Mouse (Mus musculus) left cerebral cortex, postnatal 25 days (tissue): Measurements from ENCODE around the gene Gm17334. TPM values are rescaled to one million over a fixed set of nuclear protein-coding genes. Genes with fewer than 3 reads are reported as not detected.
"Not testable (repeated sequence)": the region's sequence is repeated elsewhere in the genome, so short reads cannot be mapped to it uniquely, and the experiment has no call there.

Experiments used
- DNase-seq, 2 experiments: peaks; one replicate each; pipeline ENCODE4 v3.0.0; 2022; ENCODE audit warnings: low spot score in 2 of 2, mixed read lengths in 1 of 2
- intact Hi-C: fragments of 180-260 bp; cut with DNase I; formaldehyde crosslinking; loops from one replicate; pipeline ENCODE4 v1.15.1; 2025
- total RNA-seq, 2 experiments: library from RNA; stranded (reverse); gene quantifications; 2 replicates each; pipeline ENCODE4 v1.2.3; 2021

The Gm17334 gene
- total RNA-seq, 2 experiments from 2014 or later = 0.96 TPM; not detected in 1

DNA sequence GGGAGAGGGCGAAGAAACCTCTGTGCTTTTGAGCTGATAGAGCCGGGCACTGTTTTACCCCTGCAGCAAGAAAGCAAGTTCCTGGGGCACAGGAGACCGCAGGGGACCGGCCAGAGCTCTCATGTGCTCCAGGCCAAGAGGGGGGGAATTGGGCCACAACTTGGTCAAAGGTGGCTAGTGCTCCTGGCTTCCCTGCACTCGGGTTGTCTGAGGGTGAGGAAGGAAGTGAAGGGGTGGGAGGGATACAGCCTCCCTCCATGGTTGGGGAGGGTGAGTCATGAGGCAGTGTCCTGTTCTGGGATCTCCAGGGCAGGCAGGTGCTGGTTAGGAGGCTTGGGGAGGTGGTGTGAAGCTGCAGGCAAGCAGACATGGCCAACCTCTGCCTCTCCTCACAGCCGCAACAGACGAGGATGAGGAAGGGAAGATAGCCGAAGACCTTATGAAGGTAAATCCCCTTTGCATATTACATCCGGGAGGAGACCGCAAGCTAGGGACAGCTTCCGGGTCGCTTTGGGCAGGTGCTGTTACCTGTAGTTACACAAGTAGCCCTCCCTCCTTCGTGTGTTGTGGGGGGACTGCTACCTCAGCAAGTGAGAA is 1.8 kb upstream of the Gm17334 start:
- DNase-seq = no peak
- intact Hi-C loops = no loop called here

DNA sequence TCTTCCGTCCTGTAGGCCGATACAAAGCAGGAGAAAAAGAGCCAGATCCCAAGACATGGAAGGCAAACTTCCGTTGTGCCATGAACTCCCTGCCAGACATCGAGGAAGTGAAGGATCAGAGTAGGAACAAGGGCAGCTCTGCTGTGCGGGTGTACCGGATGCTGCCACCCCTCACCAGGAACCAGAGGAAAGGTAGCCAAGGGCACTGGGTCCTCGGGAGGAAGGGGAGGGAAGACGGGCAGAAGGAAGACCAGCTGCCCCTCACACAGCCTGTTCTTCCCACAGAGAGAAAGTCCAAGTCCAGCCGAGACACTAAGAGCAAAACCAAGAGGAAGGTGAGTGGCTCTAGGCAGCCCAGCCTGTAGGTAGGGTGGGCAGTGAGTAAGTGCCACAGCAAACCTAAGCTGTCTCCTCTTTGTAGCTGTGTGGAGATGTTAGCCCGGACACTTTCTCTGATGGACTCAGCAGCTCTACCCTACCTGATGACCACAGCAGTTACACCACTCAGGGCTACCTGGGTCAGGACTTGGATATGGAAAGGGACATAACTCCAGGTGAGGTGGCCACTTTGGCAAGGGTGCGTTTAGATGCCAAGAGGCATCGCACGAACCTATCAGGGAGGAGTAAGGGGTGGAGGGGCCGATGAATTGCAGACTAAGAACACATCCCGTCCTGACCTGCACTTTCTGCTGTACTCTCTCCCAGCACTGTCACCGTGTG is 814 bp upstream of the Gm17334 start:
- intact Hi-C loops = no loop called here
- no peak for DNase-seq

DNA sequence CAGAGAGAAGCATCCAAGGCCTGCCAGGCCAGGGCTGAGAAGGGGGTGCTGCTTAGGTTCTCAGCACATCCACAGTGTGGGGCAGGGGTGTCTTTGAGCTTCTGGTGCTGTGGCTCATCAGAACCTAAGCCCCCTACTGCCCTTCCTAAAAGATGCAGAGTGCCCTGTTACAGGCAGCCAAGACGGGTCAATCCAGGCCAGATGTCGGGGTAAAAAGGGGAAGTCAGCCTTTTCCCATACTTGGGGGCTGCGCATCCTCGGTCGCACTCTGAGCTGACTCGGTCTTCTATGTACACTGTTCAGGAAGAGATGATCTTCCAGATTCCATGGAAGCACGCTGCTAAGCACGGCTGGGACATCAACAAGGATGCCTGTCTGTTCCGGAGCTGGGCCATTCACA is 451 bp downstream of the Gm17334 start:
- intact Hi-C loops = no loop called here
- DNase-seq = no peak

DNA sequence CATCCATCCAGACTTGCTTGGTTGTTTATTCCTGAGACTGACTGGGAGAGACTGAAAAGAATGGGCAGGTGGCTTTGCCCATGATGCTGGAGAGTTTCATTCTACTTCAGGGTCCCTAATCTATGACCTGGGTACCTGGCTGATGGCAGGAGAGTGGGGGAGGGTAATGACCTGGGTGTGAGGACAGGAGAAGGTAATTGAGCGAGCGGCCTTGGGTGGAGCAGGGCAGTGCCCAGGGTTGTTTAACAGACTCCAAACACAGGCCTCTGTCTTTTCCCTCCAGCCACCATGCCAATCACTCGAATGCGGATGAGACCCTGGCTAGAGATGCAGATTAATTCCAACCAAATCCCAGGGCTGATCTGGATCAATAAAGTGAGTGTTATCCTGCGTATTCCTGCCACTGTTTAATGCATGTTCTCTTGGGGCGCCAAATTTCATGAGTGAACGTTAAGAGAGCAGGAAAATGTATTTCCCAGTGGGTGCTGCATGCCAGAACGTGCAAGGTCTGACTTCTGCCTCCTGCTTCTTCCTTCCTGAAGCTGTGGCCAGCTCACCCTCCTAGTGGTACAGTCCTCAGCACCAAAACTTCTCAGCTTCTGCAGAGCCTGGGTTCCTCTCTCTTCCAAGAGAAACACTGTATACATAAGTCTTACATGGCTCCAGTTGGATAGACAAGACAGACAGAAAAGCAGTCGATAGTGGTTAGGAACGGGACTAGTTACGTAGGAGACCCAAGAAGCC is 1.8 kb downstream of the Gm17334 start:
- intact Hi-C loops = no loop called here
- DNase-seq = no peak

DNA sequence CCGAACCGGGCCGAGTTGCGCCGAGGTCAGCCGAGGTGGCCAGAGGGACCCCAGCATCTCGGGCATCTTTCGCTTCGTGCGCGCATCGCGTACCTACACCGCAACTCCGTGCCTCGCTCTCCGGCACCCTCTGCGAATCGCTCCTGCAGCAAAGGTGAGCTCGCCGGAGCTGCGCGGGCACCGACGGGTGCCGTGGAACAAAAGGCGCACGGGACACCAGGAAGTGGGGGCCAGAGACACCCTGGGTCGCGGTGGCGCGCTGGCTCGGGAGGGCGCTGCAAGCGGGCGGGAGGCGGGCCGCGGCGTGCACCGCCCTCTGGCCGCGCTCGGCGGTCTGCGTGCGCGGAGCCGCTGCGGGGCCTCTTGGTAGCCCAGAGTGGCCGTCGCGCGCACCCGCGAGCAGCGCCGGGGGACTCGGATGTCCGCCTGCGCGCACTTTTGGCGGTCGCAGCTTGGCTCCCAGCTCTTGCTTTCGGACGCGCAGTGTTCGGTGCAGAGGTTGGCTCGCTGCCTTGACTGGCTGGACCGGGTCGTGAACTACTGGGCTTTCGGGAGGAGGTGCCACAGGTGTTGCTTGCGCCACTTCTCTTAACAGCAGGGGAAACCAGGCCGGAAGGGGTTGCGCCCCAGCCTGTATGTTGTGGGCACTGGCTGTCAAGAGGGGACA is 2.7 kb downstream of the Gm17334 start:
- intact Hi-C loops = no loop called here
- DNase-seq = peak; percentile 56 to 67

DNA sequence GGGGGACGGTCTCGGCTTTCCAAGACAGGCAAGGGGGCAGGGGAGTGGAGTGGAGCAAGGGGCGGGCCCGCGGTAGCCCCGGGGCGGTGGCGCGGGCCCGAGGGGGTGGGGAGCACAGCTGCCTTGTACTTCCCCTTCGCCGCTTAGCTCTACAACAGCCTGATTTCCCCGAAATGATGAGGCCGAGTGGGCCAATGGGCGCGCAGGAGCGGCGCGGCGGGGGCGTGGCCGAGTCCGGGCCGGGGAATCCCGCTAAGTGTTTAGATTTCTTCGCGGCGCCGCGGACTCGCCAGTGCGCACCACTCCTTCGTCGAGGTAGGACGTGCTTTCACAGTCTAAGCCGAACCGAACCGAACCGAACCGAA is 3.2 kb downstream of the Gm17334 start, which contains the start of gene Irf1:
TSS of gene Irf1 (plus strand) at position 255 of the 365 bp plus-strand sequence.
- DNase-seq = peak; percentile 80 to 90
- intact Hi-C loops = no loop called here

DNA sequence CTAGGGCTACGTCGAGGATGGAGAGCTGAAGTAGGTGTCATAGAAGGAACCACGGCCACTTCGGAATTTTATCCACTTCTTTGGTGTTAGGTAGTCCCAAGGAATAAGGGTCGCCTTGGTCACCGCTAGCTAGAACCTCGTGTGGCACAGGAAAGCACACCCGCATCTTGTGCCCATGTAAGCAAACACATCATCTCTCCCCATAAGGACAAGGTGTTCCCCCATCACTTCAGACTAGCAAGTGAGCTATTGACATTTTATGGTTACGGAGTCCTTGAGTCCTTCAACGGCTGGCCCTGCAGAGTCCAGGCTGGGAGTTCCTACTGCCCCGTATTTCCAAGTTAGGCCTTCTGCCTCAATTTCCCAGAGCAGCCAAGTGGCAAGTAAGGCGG is 3.8 kb downstream of the Gm17334 start:
- intact Hi-C loops = no loop called here
- DNase-seq = no peak

DNA sequence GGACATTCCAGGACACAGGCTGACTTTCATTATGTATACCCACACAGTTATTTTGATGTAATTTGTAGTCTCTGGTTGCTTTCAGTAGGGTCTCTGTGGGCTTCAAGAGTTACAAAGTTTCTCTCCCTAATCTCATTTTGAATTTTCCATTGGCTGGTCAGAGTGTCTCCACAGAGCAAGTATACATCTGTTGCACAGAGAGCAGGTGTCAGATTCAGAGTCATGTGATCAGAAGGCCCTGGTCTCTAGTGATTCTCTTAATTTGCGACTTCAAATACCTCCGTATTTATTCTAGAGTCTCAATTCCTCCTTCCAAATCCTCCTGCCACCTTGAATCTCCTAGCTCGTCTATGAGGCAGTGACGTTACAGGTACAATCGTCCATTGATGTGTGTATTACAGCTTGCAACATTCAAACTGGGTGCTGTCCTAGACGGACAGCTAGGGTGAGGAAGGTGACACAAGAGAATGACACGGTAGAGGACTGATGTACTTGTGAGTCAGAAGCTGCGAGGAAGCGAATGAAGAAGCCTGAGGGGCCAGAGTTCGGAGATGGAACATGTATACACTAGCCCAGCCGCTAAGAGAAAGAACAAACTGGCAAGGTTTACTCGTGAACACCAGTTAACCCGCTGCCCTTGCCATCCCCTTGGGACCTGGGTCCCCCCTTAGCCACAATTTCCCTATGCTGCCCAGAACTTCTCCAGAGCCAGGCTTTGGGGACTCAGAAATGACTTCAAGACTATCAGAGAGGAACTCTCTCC is 4.4 kb downstream of the Gm17334 start:
- DNase-seq = no peak
- intact Hi-C loops = no loop called here

DNA sequence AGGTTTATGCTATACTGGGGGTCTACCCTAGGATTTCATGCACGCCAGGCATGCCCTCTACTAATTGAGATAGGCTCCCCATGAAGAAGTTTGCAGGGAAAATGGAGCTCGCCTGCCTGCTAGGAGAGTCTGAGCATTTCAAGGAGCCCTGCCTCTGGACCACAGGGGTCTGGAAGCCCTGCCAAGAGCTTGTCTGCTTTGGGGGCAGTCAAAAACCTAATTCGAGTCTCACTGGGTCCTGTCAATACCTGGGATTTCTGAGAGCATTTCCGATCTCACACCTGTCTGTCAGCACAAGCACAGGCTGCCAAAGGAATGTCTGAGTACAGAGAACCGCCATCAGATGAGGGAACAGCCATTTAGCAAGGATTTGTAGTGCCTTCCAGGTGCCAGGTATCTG is 8.4 kb downstream of the Gm17334 start:
- intact Hi-C loops = loop anchor here (5.0 kb wide), 1 partner anchor 78 kb away; no protein-coding TSS in a partner anchor
- no peak for DNase-seq

DNA sequence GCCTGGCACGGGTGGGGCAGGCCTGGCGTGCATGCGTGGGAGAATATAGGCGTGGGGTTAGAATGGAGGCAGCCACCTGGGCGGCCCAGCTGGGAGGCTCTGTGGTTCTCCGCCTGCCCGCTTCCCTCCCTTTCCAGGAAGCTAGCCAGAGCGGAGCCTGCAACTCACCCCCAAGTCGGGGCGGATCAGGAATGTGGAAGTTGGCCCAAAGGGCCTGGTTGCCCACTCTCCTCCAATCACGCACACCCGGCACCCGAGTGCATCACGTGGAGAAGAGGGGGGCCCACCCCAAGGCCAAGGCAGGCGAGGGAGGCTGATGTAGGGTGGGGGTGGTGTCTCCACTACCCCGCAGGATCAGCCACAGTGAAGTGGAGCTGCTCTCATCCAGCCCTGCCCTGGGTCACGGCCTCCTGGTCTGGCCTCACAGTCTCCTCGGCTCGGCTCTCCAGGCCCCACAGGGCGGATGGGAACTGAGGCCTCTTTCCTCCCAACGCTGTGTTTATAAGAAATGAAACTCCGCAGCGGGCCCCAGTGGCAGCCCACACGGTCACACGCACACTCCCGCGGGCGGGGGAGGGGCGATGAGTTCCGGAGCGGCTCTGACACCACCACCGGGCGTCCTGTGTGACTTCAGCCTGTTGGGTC is 9.4 kb downstream of the Gm17334 start:
- intact Hi-C loops = loop anchor here (5.0 kb wide), 1 partner anchor 79 kb away; no protein-coding TSS in a partner anchor
- peak; percentile 70 for DNase-seq

DNA sequence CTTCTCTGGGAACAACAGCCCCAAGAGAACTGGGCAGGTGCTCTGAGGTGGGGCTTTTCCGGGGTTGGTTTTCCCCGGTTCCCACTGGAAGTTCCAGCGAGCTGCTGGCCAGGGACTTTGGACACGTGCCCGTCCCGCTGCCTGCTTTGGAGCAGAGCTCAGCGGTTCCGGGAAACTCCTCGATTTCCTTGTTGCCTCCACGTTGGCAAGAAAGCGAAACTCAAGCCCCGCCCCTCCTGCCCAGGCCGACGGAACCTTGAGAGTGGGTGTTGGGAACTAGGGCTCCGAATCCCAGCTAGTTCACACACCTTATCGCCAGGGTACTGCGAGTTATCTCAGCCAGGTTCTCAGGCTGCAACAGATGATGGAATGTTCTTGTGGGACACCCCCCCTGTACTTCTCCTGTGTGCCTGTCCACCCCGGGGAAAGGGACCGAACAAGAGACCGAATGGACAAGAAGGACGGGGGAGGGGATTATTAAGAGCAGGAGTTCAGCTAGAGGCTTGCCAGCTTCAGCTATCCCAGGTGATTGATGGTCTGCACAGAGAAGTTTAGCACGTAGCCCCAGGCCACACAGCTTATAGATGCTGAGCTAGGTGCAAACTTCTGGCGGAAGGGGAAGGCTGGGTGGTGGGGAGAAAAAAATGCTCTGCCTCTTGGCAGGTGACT is 10.0 kb downstream of the Gm17334 start:
- intact Hi-C loops = loop anchor here (5.0 kb wide), 1 partner anchor 79 kb away; no protein-coding TSS in a partner anchor
- peak in 1 of 2 experiments; percentile 24 for DNase-seq

DNA sequence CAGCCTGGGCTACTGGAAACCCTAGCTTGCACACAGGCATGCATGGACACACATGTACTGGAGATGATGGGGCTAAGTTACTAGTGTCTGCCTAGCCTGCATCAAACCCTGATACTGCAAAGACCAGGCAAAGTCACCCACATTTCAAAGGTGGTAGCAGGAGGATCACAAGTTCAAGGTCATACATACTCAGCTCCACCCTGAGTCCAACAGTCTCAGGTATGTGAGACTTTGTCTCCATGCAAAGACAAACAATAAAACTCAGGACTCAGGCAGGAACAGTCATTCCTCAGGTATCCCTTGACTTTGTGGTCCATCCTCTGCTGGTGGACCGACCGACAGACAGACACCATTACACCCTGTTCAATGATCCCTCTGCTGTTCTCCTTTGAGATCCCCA is 10.6 kb downstream of the Gm17334 start:
- DNase-seq = no peak
- intact Hi-C loops = loop anchor here (5.0 kb wide), 1 partner anchor 80 kb away; no protein-coding TSS in a partner anchor

DNA sequence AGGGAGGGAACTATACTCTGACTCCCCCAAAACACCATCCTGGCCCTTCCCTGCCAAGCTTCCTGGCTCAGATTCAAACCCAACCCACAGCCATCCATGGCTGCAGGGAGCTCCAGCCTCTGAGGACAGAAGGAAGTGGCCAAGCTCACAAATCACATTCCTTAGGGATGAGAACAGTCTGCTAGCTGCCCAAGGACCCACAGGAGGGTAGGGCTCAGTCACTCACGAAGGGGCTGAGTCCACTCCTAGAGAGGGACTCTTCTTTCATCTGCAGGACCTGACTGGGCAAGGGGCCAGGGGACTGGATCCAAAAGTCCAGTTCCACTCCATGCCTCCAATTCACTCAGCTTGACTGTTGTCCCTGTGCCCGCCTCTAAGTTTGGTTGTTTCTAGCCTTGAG is 11.2 kb downstream of the Gm17334 start:
- intact Hi-C loops = loop anchor here (5.0 kb wide), 1 partner anchor 80 kb away; no protein-coding TSS in a partner anchor
- DNase-seq = no peak

DNA sequence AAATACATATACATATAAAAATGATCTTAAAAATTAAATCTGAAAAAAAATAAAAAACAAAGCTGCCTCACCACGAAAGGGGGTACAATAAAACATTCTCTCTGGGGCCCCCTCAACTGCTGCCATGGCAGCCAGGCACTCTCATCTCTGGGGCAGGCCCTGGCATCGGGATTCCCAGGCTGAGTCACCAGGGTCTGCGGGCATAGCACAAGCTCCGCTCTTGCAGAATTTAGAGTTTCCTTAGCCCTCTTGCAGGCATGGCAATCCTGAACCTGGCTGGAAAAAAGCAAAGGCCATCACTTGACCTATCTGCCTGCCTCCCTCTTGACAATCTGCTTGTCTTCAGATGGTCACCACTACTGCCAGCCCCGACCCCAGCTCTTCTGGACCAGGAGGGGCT is 11.7 kb downstream of the Gm17334 start:
- DNase-seq = no peak
- intact Hi-C loops = loop anchor here (5.0 kb wide), 1 partner anchor 81 kb away; no protein-coding TSS in a partner anchor

DNA sequence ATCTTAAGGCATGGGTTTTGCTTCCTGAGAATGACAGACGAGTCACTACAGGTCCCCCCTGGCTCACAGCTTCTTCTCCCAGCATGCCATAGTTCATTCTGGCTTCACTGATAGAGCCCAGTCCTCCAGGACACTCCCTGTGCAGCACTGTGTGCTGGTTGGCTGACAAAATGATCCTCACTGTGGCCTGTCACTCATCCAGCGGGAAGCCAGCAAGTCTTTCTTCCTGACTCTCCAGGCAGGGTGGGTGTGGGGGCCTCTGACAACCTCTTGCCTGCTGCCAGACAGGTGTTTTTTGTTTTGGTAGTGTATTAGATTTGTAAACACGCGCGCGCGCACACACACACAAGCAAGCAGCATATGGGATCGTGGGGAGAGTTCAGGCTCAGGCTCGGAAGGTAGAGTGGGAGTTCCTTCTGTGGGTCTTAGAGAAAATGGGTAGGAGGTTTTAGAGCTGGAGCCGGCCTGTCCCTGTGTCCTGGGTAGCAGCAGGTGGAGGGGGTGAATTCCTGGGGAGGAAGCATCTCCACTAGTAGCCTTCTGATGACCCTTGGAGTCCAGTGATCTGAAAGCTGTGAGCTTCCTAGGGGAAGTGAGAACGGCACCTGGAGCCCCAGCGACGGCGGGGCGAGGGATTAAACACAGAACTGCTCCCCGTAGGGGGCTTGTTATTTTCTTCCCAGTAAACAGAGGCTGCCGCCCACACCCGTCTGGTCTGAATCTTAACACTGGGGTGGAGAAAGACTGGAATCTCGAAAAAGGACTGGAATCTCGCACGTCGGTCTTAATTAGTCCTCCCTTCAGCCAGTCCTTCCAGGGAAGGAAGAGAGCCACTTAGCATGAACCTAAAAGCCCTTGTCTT is 13.2 kb downstream of the Gm17334 start:
- no peak for DNase-seq

DNA sequence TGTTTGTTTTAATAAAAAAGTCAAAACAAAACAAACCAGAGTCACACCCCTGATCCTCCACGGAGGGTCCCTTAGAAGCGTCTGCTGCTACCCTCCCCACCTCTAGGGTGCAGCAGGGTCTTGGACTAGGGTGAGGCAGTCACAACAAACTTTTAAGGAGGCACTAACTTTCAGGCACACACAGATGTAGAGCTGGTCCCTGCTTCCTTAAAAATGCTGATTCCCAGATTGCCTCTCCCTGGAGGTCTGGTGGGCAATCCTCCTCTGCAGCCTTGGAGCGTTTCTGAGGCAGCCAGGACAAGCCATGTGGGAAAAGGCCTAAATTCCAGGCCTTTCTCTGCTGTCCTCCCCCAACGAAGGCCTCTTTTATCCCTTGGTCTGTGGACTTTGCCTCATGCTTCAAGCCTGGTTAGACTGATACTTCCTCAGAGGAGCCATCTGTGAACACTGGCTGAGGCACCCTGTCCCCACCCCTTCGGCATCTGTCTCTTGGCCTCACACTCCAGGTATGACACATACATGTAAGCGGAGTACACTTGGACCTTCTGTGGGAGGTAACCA is 14.1 kb downstream of the Gm17334 start:
- intact Hi-C loops = no loop called here
- DNase-seq = no peak

More for the DNA sequence above, 13.2 kb downstream of the Gm17334 start:
- intact Hi-C loops = loop anchor here (5.0 kb wide), 1 partner anchor 83 kb away; no protein-coding TSS in a partner anchor

DNA sequence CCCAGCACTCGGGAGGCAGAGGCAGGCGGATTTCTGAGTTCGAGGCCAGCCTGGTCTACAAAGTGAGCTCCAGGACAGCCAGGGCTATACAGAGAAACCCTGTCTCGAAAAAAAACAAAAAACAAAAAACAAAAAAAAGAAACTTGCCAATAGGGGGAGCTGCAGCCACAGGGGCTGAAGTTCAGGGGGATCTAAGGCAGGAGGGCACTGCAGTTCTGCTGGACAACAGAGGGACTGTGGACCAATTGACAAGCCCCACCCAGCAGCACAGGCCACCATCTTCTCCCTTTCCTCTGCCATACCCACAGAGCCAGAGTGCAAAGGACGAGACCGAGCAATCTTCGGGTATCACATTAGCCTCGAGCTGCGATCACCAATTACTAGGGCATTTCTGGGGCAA is 15.0 kb downstream of the Gm17334 start:
- intact Hi-C loops = not testable (repeated sequence)

More for the DNA sequence above, 15.0 kb downstream of the Gm17334 start:
- DNase-seq = not testable (repeated sequence)
